Mouse (Mus musculus) heart, postnatal 0 days (tissue): ENCODE measurements around the gene Tbc1d16. TPM values are rescaled to one million over a fixed set of nuclear protein-coding genes. Genes with fewer than 3 reads are reported as not detected.

ENCODE experiments used
- ATAC-seq: fragments of 200-750 bp; cut with Nextera tagmentation; 2 replicates; pipeline ENCODE4 v1.8.0; 2017; ENCODE audit warnings: low read depth, moderate number of reproducible peaks, moderate library complexity; ENCODE audit not compliant: insufficient read depth
- DNase-seq: peaks from one replicate; pipeline ENCODE4 v3.0.0-alpha.2; 2016; ENCODE audit warnings: low spot score
- H3K27ac ChIP-seq: fragments of 300-500 bp; sonication (generic); 2 replicates; pipeline ENCODE4 v1.5.1; 2014; ENCODE audit warnings: low read depth, mild to moderate bottlenecking
- H3K27me3 ChIP-seq: fragments of 300-500 bp; sonication (generic); 2 replicates; pipeline ENCODE4 v1.6.1; 2014; ENCODE audit warnings: low read length, mixed read lengths; ENCODE audit not compliant: control insufficient read depth, insufficient read depth
- H3K36me3 ChIP-seq: fragments of 300-500 bp; sonication (generic); replicated peaks from 2 replicates; pipeline ENCODE4 v1.6.1; 2014; ENCODE audit warnings: low read length, mixed read lengths; ENCODE audit not compliant: control insufficient read depth, insufficient read depth
- H3K4me1 ChIP-seq: fragments of 300-500 bp; sonication (generic); 2 replicates; pipeline ENCODE4 v1.6.1; 2014; ENCODE audit warnings: antibody characterized with exemption; ENCODE audit not compliant: control insufficient read depth, insufficient read depth
- H3K4me2 ChIP-seq: fragments of 300-500 bp; sonication (generic); 2 replicates; pipeline ENCODE4 v1.6.1; 2014; ENCODE audit warnings: low read depth, mild to moderate bottlenecking, low read length, moderate library complexity
- H3K4me3 ChIP-seq: fragments of 300-500 bp; sonication (generic); 2 replicates; pipeline ENCODE4 v1.5.1; 2014; ENCODE audit warnings: low read depth, low read length
- H3K9ac ChIP-seq: fragments of 300-500 bp; sonication (generic); replicated peaks from 2 replicates; pipeline ENCODE4 v1.6.1; 2014; ENCODE audit warnings: low read depth, low read length, mixed read lengths
- H3K9me3 ChIP-seq: fragments of 300-500 bp; sonication (generic); replicated peaks from 2 replicates; pipeline ENCODE4 v1.6.1; 2016; ENCODE audit warnings: low read length; ENCODE audit not compliant: control insufficient read depth
- CTCF ChIP-seq: IDR thresholded peaks from 2 replicates; pipeline ENCODE4 v1.5.1; 2016; ENCODE audit warnings: antibody characterized with exemption, control low read depth, low read depth
- EP300 ChIP-seq: IDR thresholded peaks from 2 replicates; pipeline ENCODE4 v1.6.1; 2016; ENCODE audit warnings: antibody characterized with exemption, low read depth
- WGBS: fragments of 180-500 bp; shearing (Covaris S2); extraction: QIAGEN DNeasy Blood & Tissue Kit; methylation state at CpG from one replicate; pipeline ENCODE4 v1.1.7; 2014; 5-methylcytosine and 5-hydroxymethylcytosine counted together
- polyA plus RNA-seq: library from polyadenylated mRNA; unstranded; fragments of >200 nt; fragmentation: Nextera tagmentation; extraction: Ambion mirVana; gene quantifications from 2 replicates; pipeline ENCODE4 v1.2.1, GENCODE M21; 2015
- total RNA-seq: library from RNA; depleted of rRNA; stranded (reverse); fragments of >200 nt; gene quantifications from 2 replicates; pipeline ENCODE4 v1.2.3, GENCODE M21; 2014; ENCODE audit warnings: low replicate concordance

Gene Tbc1d16
- total and polyA plus RNA-seq, 2 experiments from 2014 or later: 12.9 to 50.8 TPM

GRCm38 (mm10) chr11:119225634-119226033 is 2.7 kb downstream of the Tbc1d16 start:
- H3K4me1 ChIP-seq: peaks cover 10% of the 10 kb centered on the region; the same call in 1 of the 2 replicates
- DNase-seq (no peak), ATAC-seq (no peak)
- no peak overlapping the region for H3K27ac ChIP-seq
- H3K4me3 ChIP-seq: no peak overlapping the region
- H3K27me3 ChIP-seq: peaks cover 9% of the 10 kb centered on the region; the same call in 1 of the 2 replicates
- no peak overlapping the region for H3K4me2 ChIP-seq
- H3K9me3 ChIP-seq: no peaks in the 10 kb centered on the region
- no peak overlapping the region for H3K9ac ChIP-seq
- TF ChIP-seq EP300 (no peak), CTCF (no peak)
- WGBS: 85% methylated on average over 9 of the region's 9 CpGs
- H3K36me3 ChIP-seq: no peaks in the 10 kb centered on the region

- H3K9me3 ChIP-seq: no peaks in the 10 kb centered on the region
- DNase-seq (no peak), ATAC-seq (no peak)
- H3K27me3 ChIP-seq: peaks cover 8% of the 10 kb centered on the region; the same call in 1 of the 2 replicates
- no peaks in the 10 kb centered on the region for H3K36me3 ChIP-seq
- H3K4me3 ChIP-seq: no peak overlapping the region
- TF ChIP-seq EP300: no peak
- no peak for TF ChIP-seq CTCF
- H3K27ac ChIP-seq: no peak overlapping the region
- 91% methylated on average over 6 of the region's 6 CpGs for WGBS
- no peak overlapping the region for H3K4me2 ChIP-seq
- H3K9ac ChIP-seq: no peak overlapping the region
- peaks cover 17% of the 10 kb centered on the region for H3K4me1 ChIP-seq
These were observed 3.4 kb downstream of the Tbc1d16 start for GRCm38 (mm10) chr11:119224926-119225325.

- ATAC-seq: no peak
- Histone ChIP-seq H3K9ac (no peak overlapping the region), H3K27ac (no peak overlapping the region), H3K4me1 (peaks cover 23% of the 10 kb centered on the region), H3K4me3 (no peak overlapping the region), H3K36me3 (no peaks in the 10 kb centered on the region), H3K9me3 (no peaks in the 10 kb centered on the region), H3K27me3 (no peaks in the 10 kb centered on the region), H3K4me2 (no peak overlapping the region)
- TF ChIP-seq CTCF (no peak), EP300 (no peak)
- WGBS: 79% methylated on average over 20 of the region's 20 CpGs
- no peak for DNase-seq
These were observed 5.0 kb downstream of the Tbc1d16 start for GRCm38 (mm10) chr11:119223124-119223890.

DNA sequence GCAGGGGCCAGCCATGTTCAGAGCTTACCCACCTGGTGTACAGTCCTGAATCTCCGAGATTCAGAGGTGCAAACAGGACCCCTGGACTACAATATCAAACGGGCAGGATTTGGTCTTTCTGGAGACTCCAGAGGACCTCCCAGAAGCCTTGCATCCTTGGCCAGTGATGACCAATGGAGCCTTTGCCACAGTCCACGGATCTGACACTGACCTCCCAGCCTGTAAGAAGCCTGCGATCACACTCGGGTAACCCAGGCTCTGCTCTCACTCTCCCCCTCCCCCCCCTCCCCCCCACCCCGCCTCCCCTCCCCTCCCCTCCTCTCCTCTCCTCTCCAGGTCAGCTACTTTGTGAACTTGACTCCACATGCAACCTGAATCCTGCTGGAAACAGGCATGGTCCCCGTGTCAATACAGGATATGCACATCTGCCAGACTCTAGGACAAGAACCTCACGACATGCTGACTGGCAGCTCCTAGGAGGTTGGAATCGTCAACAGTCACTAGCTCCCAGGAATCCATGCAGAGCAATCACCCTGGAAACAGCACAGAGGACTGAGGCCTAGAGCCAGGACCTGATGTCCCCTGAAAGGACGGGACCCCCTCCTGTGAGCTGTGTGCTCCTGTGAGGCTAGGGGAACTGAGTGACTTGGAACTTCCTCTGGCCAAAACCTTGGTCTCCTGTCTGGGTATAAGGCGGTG is 6.3 kb downstream of the Tbc1d16 start:
- 63% methylated on average over 9 of the region's 11 CpGs for WGBS
- Histone ChIP-seq H3K27ac (no peak overlapping the region), H3K4me2 (no peak overlapping the region), H3K36me3 (no peaks in the 10 kb centered on the region), H3K4me1 (peaks cover 23% of the 10 kb centered on the region), H3K9me3 (no peaks in the 10 kb centered on the region), H3K27me3 (no peaks in the 10 kb centered on the region), H3K9ac (no peak overlapping the region), H3K4me3 (no peak overlapping the region)
- TF ChIP-seq CTCF (no peak), EP300 (no peak)
- ATAC-seq (no peak), DNase-seq (no peak)

- no peaks in the 10 kb centered on the region for H3K36me3 ChIP-seq
- peak overlapping the region; percentile 82 for H3K27ac ChIP-seq
- H3K9me3 ChIP-seq: no peaks in the 10 kb centered on the region
- no peak overlapping the region; the same call in 1 of the 2 replicates for H3K9ac ChIP-seq
- H3K4me1 ChIP-seq: peaks cover 41% of the 10 kb centered on the region
- WGBS: 17% methylated on average over 17 of the region's 17 CpGs
- no peak overlapping the region; the same call in 1 of the 2 replicates for H3K4me3 ChIP-seq
- DNase-seq (peak; percentile 84), ATAC-seq (peak; percentile 67)
- no peaks in the 10 kb centered on the region for H3K27me3 ChIP-seq
- H3K4me2 ChIP-seq: peak overlapping the region; percentile 50
- 0 out of 2 replicates have a peak, but pooled peaks have one; percentile 6 for TF ChIP-seq CTCF
- no peak for TF ChIP-seq EP300
These were observed 8.4 kb downstream of the Tbc1d16 start for GRCm38 (mm10) chr11:119219816-119220465.
